Mouse (Mus musculus): ENCODE data around the gene Birc6.
A peak's percentile ranks its signal among the peaks of the same experiment; 100 is the strongest.

Birc6 gene

GRCm38 (mm10) chr17:74554118-74554517, 26.0 kb downstream of the Birc6 start:
- no peak for ATAC-seq (ENCODE audit: insufficient number of reproducible peaks, low FRiP score, low TSS enrichment)

GRCm38 (mm10) chr17:74559891-74560290, 31.8 kb downstream of the Birc6 start:
- peak; percentile 94 for ATAC-seq (ENCODE audit: insufficient number of reproducible peaks, low FRiP score, low TSS enrichment)

DNA sequence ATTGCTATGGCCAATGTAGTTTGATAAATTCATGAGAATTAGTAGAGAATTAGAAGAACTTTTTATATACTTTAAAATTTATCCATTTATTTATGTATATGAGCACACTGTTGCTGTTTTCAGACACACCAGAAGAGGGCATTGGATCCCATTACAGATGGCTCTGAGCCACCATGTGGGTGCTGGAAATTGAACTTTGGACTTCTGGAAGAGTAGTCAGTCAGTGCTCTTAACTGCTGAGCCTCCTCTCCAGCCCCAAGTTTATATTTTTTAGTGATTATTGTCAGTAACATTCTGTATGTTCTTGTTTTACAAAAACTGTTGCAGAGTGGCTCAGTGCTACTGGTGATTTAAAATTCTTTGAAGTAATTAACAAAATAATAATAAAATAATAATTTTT, 36.1 kb downstream of the Birc6 start:
- ATAC-seq (ENCODE audit: insufficient number of reproducible peaks, low FRiP score, low TSS enrichment) = no peak

DNA sequence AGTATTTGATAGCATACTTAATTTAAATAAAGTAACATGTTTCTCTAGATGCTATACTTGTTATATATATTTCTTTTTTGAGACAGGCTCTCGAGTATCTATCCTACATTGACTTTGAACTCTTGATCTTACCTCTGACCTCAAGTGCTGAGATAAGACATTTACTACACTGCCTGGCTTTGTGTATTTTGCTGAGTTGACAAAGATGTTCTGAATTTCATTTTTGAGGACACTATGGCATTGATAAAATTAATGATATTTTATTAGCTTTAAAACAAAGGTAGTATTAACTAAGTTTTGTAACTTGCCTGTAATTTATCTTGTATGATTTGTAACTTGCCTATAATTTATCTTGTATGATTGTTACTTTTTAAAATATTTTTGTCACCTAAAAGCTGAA, 41.1 kb downstream of the Birc6 start:
- no peak for ATAC-seq (ENCODE audit: insufficient number of reproducible peaks, low FRiP score, low TSS enrichment)

DNA sequence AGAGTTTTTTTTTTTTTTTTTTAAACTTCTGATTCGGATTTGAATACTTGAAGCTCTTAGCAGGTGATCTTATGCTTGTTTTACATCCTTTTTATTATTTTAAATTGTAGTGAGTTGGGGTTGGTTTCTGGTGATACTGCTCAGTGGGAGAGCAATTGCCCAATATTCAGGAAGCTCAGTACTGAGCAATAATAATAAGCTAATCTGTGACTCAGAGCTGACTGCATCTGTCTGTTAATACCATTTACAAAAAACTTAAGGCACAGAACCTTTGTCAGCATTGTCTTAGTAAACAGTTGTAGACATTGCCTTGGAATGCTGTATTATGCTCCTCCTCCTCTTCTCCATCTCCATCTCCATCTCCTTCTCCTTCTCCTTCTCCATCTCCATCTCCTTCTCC, 42.5 kb downstream of the Birc6 start:
- ATAC-seq (ENCODE audit: insufficient number of reproducible peaks, low FRiP score, low TSS enrichment) = no peak

DNA sequence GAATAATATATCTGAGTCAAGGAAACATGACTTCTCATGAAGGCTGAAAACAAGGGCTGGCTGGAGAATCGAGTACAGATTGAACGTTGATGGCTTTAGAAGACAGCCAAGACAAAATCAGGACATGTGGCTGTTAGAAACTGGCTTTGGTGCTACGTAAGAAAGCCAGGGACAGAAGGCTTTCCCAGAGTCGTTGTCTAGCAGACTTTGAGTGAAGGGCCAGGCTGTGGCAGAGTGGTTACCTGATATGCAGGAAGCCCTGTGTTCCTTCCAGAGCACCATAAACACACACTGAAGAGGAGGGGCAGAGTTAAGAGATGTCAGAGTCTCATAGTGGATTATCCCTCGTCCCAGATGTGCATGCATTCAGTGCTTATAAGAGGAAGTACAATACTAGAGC, 49.1 kb downstream of the Birc6 start:
- ATAC-seq (ENCODE audit: insufficient number of reproducible peaks, low FRiP score, low TSS enrichment) = no peak

DNA sequence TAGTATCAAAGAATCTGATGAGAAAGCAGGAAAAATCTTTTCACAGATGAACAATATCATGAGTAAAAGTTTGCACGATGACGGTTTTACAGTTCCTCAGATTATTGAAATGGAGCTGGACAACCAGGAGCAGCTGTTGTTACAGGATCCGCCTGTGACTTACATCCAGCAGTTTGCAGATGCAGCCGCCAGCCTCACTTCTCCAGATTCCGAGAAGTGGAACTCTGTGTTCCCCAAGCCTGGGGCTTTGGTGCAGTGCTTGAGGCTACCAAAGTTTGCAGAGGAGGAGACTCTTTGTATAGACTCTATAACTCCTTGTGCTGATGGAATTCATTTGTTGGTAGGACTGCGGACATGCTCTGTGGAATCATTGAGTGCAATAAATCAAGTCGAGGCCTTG, 51.5 kb downstream of the Birc6 start:
- no peak for ATAC-seq (ENCODE audit: insufficient number of reproducible peaks, low FRiP score, low TSS enrichment)

- ATAC-seq (ENCODE audit: insufficient number of reproducible peaks, low FRiP score, low TSS enrichment) = no peak
Observed at GRCm38 (mm10) chr17:74580738-74581137, 52.6 kb downstream of the Birc6 start.

GRCm38 (mm10) chr17:74586768-74587167, 58.7 kb downstream of the Birc6 start:
- no peak for ATAC-seq (ENCODE audit: insufficient number of reproducible peaks, low FRiP score, low TSS enrichment)

GRCm38 (mm10) chr17:74598908-74599307, 70.8 kb downstream of the Birc6 start:
- no peak for ATAC-seq (ENCODE audit: insufficient number of reproducible peaks, low FRiP score, low TSS enrichment)

GRCm38 (mm10) chr17:74599396-74599795, 71.3 kb downstream of the Birc6 start:
- ATAC-seq (ENCODE audit: insufficient number of reproducible peaks, low FRiP score, low TSS enrichment) = no peak

DNA sequence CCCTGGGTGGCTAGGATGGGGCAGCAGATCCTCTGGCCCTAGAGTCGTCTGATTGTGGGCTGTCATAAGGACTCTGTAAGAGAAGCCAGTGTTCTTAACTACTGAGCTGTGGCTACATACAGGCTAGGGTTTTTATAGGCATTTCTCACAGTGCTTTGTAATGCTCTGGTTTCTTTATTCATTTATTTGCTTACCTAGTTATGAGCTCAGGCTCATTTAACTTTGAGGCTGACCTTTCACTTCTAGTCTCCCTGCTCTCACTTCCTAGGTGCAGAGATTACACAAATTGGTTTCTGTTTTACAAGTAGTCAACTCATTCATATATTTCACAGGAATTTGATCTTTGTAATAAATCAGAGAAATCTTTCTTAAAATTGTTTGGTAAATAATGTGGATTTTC, 73.1 kb downstream of the Birc6 start:
- no peak for ATAC-seq (ENCODE audit: insufficient number of reproducible peaks, low FRiP score, low TSS enrichment)

- ATAC-seq (ENCODE audit: insufficient number of reproducible peaks, low FRiP score, low TSS enrichment) = no peak
Observed at GRCm38 (mm10) chr17:74630798-74631197, 102.7 kb downstream of the Birc6 start.

DNA sequence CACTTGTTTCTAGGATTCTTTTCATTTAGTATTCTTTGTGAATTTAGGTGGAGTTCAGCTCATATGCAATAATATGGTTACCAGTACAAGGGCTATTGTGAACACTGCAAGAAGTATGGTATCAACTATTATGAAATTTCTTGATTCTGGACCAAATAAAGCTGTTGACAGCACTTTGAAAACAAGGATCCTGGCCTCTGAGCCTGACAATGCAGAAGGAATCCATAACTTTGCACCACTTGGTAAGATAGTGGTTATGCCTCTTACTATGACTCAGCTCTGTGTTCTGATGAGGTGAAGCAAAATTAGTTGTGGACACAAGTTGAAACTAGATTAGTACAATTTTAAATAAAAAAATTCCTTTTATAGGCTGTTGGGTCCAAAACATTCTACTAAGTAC, 114.3 kb downstream of the Birc6 start:
- no peak for ATAC-seq (ENCODE audit: insufficient number of reproducible peaks, low FRiP score, low TSS enrichment)

GRCm38 (mm10) chr17:74658362-74658761, 130.3 kb downstream of the Birc6 start:
- no peak for ATAC-seq (ENCODE audit: insufficient number of reproducible peaks, low FRiP score, low TSS enrichment)

- ATAC-seq (ENCODE audit: insufficient number of reproducible peaks, low FRiP score, low TSS enrichment) = no peak
Observed at GRCm38 (mm10) chr17:74668010-74668409, 139.9 kb downstream of the Birc6 start.

DNA sequence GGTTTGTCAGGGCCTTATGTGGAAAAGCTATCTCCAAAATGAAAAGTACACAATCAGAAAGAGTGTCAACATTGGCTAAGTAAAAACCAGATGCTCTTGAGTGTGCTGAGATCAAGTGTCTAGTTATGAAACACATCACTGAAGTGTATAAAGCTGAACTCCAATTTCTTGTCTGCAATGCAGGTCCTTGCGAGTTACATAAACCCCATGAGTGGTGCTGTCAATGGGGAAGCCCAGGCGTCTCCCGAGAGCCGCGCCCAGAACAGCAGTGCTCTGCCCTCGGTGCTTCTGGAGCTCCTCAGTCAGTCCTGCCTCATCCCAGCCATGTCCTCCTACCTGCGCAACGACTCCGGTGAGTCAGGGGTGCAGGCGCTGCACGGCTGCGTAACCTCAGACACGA, 141.9 kb downstream of the Birc6 start:
- ATAC-seq (ENCODE audit: insufficient number of reproducible peaks, low FRiP score, low TSS enrichment) = no peak

- no peak for ATAC-seq (ENCODE audit: insufficient number of reproducible peaks, low FRiP score, low TSS enrichment)
Observed at GRCm38 (mm10) chr17:74672446-74672845, 144.4 kb downstream of the Birc6 start.

DNA sequence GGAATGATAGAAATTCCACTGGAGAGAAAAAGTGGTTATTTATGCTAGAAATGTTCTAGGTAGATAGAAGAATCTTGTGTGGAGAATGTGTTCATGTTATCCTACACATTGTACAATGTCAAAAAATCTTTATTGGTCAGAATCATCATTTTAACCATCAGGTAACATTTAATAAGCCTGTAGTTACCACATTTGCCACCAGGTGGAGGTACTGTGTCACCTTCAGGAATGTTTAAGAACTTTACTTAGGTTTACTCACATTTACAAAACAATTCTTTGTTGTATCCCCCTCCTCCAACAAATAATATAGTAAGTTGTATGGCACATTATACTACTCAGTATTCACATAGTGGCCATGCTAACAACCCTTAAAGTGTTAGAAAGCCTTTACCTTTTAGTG, 145.2 kb downstream of the Birc6 start:
- no peak for ATAC-seq (ENCODE audit: insufficient number of reproducible peaks, low FRiP score, low TSS enrichment)

DNA sequence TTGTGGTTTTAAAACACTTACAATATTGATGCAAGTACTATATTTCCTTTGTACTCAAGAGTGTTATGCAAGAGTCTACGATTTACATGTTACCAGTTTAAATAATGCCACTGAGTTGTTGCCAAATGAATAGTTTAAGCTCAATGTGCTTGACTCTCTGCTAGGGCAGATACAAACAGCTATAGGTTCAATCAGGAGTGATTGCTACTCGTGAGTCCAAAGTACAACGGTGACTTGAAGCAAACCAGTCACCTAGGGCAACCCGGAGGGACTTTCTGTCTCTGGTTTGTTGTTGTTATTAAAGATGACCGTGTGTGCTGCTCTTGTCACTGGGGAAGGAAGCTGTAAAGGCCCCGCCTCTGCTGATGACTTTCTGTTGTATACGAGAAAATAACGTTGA, 150.0 kb downstream of the Birc6 start:
- ATAC-seq (ENCODE audit: insufficient number of reproducible peaks, low FRiP score, low TSS enrichment) = no peak

GRCm38 (mm10) chr17:74684927-74685326, 156.8 kb downstream of the Birc6 start:
- ATAC-seq (ENCODE audit: insufficient number of reproducible peaks, low FRiP score, low TSS enrichment) = no peak

DNA sequence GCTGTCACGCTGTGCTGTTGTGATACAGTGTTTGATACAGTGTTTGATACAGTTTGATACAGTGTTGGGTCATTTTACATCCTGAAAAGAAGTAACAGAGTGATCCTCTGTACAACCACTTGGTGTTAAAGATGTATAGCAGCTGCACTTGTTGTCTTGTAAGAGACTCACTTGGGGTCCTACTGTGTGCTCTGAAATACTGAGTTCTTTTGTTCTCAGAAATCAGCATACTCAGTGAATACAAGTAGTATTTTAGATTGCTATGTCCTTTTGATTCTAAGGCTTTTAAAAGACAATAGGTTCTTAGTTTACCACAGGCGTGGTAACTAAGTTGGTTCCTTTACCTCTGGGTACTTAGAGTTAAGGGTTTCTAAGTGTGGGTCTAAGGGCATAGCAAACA, 160.5 kb downstream of the Birc6 start:
- no peak for ATAC-seq (ENCODE audit: insufficient number of reproducible peaks, low FRiP score, low TSS enrichment)

GRCm38 (mm10) chr17:74689406-74689805, 161.3 kb downstream of the Birc6 start:
- ATAC-seq (ENCODE audit: insufficient number of reproducible peaks, low FRiP score, low TSS enrichment) = no peak

All from cerebellum, adult (tissue).